Mouse (Mus musculus): ENCODE data around the gene Oxsr1. TPM values are rescaled to one million over a fixed set of nuclear protein-coding genes. Genes with fewer than 3 reads are reported as not detected.
"Not testable (repeated sequence)": the region's sequence is repeated elsewhere in the genome, so short reads cannot be mapped to it uniquely, and the experiment has no call there.

The Oxsr1 gene
- polyA plus RNA-seq, 1 experiment, result 16.3 TPM

DNA sequence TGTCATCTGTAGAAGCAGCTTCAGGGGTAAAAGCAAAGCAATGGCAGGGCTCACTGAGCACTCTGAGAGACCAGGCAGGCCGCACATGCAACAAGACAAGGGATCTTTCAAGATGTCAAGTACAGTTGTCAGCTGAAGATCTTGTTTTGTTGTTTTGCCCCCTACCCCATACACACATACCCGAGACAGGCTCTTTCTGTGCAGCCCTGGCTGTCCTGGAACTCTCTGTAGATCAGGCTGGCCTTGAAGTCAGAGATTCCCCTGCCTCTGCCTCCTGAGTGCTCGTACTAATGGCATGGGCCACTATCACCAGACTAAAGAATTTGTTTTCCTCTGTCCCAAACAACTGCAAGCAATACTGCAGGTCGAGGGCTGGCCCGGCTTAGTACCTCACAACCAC, 44.2 kb downstream of the Oxsr1 start:
- no peak for DNase-seq
- Histone ChIP-seq H3K27ac (ENCODE audit: insufficient read depth, low read depth, low read length) (no peak overlapping the region), H3K4me3 (ENCODE audit: insufficient read depth, low read depth, low read length) (no peak overlapping the region), H3K36me3 (ENCODE audit: control insufficient read depth, insufficient read depth, low read length) (no peaks in the 10 kb centered on the region), H3K27me3 (replicated peaks; ENCODE audit: control insufficient read depth, insufficient read depth, low read length) (no peaks in the 10 kb centered on the region), H3K4me1 (ENCODE audit: control insufficient read depth, insufficient read depth, low read length) (0 out of 2 replicates have a peak, but pooled peaks cover 6% of the 10 kb centered on the region)
- TF ChIP-seq CTCF (conservative IDR thresholded peaks at IDR 0.05; ENCODE audit: insufficient read depth, insufficient read length, low read depth, low read length) (no peak), POLR2A (IDR thresholded peaks at IDR 0.05; ENCODE audit: low read depth, low read length) (no peak)
- 96% methylated on average over 5 of the region's 5 CpGs for WGBS

DNA sequence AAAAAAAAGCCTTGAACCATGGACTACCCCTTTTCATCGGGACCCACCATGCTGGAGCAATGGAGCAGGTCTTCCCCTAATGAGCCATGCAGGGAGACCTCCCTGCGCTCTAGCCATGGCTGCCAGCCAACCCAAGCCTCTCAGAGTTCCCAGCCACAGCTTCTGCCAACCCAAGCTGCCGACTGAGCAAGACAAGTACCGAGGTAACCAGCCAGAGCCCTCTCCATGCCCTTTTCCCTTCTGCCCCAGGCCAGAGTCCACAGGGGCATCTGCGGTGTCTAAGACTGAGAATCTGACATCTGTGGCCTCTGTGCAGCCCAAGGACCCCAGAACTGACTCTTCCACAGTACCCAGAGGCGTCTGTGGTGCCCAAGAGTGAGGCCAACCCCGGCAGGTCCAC, 45.9 kb downstream of the Oxsr1 start:
- peak overlapping the region; percentile 76 for H3K27ac ChIP-seq (ENCODE audit: insufficient read depth, low read depth, low read length)
- no peaks in the 10 kb centered on the region for H3K27me3 ChIP-seq (replicated peaks; ENCODE audit: control insufficient read depth, insufficient read depth, low read length)
- no peaks in the 10 kb centered on the region for H3K36me3 ChIP-seq (ENCODE audit: control insufficient read depth, insufficient read depth, low read length)
- H3K4me1 ChIP-seq (ENCODE audit: control insufficient read depth, insufficient read depth, low read length), result 0 out of 2 replicates have a peak, but pooled peaks cover 6% of the 10 kb centered on the region
- no peak overlapping the region for H3K4me3 ChIP-seq (ENCODE audit: insufficient read depth, low read depth, low read length)
- DNase-seq, result peak; percentile 93
- 54% methylated on average over 7 of the region's 7 CpGs for WGBS
- TF ChIP-seq CTCF (conservative IDR thresholded peaks at IDR 0.05; ENCODE audit: insufficient read depth, insufficient read length, low read depth, low read length) (no peak), POLR2A (IDR thresholded peaks at IDR 0.05; ENCODE audit: low read depth, low read length) (no peak)

DNA sequence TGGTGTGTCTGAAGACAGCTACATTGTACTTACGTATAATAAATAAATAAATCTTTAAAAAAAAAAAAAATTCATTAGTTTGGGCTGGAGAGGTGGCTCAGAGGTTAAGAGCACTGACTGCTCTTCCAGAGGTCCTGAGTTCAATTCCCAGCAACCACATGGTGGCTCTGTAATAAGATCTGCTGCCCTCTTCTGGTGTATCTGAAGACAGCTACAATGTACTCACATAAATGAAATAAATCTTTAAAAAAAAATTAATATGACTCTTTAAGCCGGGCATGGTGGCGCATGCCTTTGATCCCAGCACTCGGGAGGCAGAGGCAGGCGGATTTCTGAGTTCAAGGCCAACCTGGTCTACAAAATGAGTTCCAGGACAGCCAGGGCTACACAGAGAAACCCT, 47.4 kb downstream of the Oxsr1 start:
- H3K27me3 ChIP-seq (replicated peaks; ENCODE audit: control insufficient read depth, insufficient read depth, low read length); H3K27ac ChIP-seq (ENCODE audit: insufficient read depth, low read depth, low read length); H3K4me1 ChIP-seq (ENCODE audit: control insufficient read depth, insufficient read depth, low read length); H3K36me3 ChIP-seq (ENCODE audit: control insufficient read depth, insufficient read depth, low read length); H3K4me3 ChIP-seq (ENCODE audit: insufficient read depth, low read depth, low read length): not testable (repeated sequence)
- DNase-seq, result peak; percentile 12
- WGBS, result 87% methylated on average over 5 of the region's 5 CpGs

DNA sequence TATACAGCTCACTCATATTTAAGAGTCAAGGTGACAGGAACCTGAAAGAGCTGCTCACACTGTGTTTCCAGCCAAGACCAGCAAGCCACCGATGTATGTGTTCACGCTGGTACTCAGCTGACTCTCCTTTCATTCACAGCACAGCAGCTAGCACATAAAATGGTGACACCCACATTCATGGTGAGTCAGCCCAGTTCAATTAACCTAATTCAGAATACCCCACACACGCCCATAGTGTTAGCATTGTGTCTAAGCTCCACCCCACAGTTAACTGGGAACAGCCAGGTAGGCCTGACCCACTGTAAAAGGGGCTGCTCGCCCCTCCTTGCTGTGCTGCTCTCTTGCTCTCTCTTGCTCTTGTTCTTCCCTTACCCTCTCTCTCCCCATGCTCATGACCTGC, 50.7 kb downstream of the Oxsr1 start:
- Histone ChIP-seq H3K36me3 (ENCODE audit: control insufficient read depth, insufficient read depth, low read length) (peaks cover 2% of the 10 kb centered on the region; the same call in 1 of the 2 replicates), H3K4me1 (ENCODE audit: control insufficient read depth, insufficient read depth, low read length) (0 out of 2 replicates have a peak, but pooled peaks cover 4% of the 10 kb centered on the region), H3K27me3 (replicated peaks; ENCODE audit: control insufficient read depth, insufficient read depth, low read length) (no peaks in the 10 kb centered on the region), H3K27ac (ENCODE audit: insufficient read depth, low read depth, low read length) (no peak overlapping the region), H3K4me3 (ENCODE audit: insufficient read depth, low read depth, low read length) (no peak overlapping the region)
- 76% methylated on average over 4 of the region's 4 CpGs for whole genome bisulfite sequencing
- DNase-seq, result no peak
- TF ChIP-seq CTCF (conservative IDR thresholded peaks at IDR 0.05; ENCODE audit: insufficient read depth, insufficient read length, low read depth, low read length), result no peak
- TF ChIP-seq POLR2A (IDR thresholded peaks at IDR 0.05; ENCODE audit: low read depth, low read length), result no peak

DNA sequence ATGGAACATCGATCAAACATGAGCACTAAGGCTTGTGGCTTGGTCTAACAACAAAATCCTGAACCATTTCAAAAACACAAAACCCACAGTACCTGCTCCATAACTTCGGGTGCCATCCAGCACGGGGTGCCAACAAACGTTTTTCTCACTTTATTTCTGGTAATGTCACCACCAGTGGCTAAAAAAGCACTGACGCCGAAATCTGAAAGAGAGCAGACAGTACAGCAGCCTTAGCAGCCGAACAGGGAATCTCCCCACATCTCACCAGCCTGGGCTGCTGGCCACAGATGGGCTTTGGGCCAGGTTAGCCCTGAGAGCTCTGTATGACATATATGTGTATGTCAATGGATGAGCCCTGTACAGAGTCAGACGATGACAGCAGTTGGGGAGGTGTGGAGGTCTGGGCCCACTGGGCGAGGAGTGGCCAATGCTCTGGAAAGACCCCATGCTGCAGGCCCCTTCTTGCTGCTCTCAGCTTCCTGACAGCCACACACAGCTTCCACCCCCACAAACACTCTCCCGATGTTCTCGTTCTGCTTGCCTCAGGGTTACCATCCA, 53.6 kb downstream of the Oxsr1 start:
- Histone ChIP-seq H3K4me1 (ENCODE audit: control insufficient read depth, insufficient read depth, low read length) (no peaks in the 10 kb centered on the region), H3K4me3 (ENCODE audit: insufficient read depth, low read depth, low read length) (no peak overlapping the region), H3K27ac (ENCODE audit: insufficient read depth, low read depth, low read length) (no peak overlapping the region), H3K36me3 (ENCODE audit: control insufficient read depth, insufficient read depth, low read length) (peaks cover 4% of the 10 kb centered on the region; the same call in 1 of the 2 replicates), H3K27me3 (replicated peaks; ENCODE audit: control insufficient read depth, insufficient read depth, low read length) (no peaks in the 10 kb centered on the region)
- TF ChIP-seq CTCF (conservative IDR thresholded peaks at IDR 0.05; ENCODE audit: insufficient read depth, insufficient read length, low read depth, low read length), result no peak
- no peak for TF ChIP-seq POLR2A (IDR thresholded peaks at IDR 0.05; ENCODE audit: low read depth, low read length)
- DNase-seq, result no peak
- 93% methylated on average over 11 of the region's 11 CpGs for WGBS

DNA sequence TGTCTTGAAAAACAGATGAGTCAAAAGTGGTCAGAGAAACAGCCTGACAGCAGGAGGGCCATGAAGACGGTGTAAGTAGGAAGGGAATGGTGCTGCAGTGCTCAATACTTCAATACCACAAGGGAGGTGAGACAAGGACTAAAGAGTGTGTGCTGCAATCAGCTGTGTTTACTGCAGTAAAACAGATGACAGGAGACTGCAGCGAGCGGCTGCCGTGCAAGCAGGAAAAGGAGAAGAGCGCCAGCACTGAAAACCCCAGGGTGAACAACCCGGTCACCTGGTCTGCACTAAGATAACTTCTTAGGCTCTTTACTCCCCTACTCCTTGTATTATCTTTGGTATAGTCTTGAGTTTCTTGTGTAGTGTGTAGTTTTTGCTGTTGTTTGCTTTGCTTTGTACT, 54.1 kb downstream of the Oxsr1 start:
- Histone ChIP-seq H3K4me3 (ENCODE audit: insufficient read depth, low read depth, low read length) (no peak overlapping the region), H3K36me3 (ENCODE audit: control insufficient read depth, insufficient read depth, low read length) (peaks cover 4% of the 10 kb centered on the region; the same call in 1 of the 2 replicates), H3K27me3 (replicated peaks; ENCODE audit: control insufficient read depth, insufficient read depth, low read length) (no peaks in the 10 kb centered on the region), H3K4me1 (ENCODE audit: control insufficient read depth, insufficient read depth, low read length) (no peaks in the 10 kb centered on the region), H3K27ac (ENCODE audit: insufficient read depth, low read depth, low read length) (no peak overlapping the region)
- no peak for DNase-seq
- no peak for TF ChIP-seq POLR2A (IDR thresholded peaks at IDR 0.05; ENCODE audit: low read depth, low read length)
- TF ChIP-seq CTCF (conservative IDR thresholded peaks at IDR 0.05; ENCODE audit: insufficient read depth, insufficient read length, low read depth, low read length), result no peak
- 86% methylated on average over 6 of the region's 6 CpGs for WGBS

DNA sequence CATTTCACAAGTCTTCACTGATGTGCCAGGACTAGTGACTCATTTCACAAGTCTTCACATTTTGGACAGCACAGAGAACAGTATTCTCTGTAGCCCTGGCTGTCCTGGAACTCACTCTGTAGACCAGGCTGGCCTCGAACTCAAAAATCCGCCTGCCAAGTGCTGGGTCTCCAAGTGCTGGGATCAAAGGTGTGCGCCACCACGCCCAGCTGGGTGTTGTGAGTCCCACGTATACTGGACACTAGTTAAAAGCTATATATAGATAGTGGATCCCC, 56.2 kb downstream of the Oxsr1 start:
- H3K4me3 ChIP-seq (ENCODE audit: insufficient read depth, low read depth, low read length); DNase-seq; H3K27ac ChIP-seq (ENCODE audit: insufficient read depth, low read depth, low read length); H3K27me3 ChIP-seq (replicated peaks; ENCODE audit: control insufficient read depth, insufficient read depth, low read length); H3K36me3 ChIP-seq (ENCODE audit: control insufficient read depth, insufficient read depth, low read length); H3K4me1 ChIP-seq (ENCODE audit: control insufficient read depth, insufficient read depth, low read length): not testable (repeated sequence)
- WGBS, result 94% methylated on average over 5 of the region's 5 CpGs

DNA sequence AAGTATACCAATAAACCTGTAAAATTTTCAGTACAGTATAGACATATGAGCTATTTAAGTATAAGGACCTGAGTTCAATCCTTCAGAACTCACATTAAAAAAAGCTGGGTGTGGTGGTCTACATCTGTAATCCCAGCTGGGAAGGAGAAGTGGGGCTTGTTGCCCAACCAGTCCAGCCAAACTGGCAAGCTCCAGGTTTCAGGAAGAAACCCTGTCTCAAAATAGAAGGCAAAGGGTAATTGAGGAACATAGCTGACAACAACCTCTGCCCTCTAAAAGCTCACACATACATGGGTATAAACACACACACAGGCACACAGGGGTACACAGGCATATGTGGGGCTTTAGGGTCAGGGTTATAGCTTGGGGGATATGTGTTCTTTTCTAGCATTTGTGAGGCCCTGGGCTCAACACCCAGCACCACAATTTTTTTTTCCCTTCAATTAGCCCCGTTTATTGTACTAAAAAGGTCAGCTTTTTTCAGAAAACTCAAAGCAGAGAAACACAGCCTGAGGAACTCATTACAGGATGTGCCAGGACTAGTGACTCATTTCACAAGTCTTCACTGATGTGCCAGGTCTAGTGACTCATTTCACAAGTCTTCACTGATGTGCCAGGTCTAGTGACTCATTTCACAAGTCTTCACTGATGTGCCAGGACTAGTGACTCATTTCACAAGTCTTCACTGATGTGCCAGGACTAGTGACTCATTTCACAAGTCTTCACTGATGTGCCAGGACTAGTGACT, 56.7 kb downstream of the Oxsr1 start:
- H3K4me3 ChIP-seq (ENCODE audit: insufficient read depth, low read depth, low read length); H3K27ac ChIP-seq (ENCODE audit: insufficient read depth, low read depth, low read length); H3K4me1 ChIP-seq (ENCODE audit: control insufficient read depth, insufficient read depth, low read length); H3K36me3 ChIP-seq (ENCODE audit: control insufficient read depth, insufficient read depth, low read length); H3K27me3 ChIP-seq (replicated peaks; ENCODE audit: control insufficient read depth, insufficient read depth, low read length); DNase-seq: not testable (repeated sequence)
- WGBS, result 53% methylated on average over 1 of the region's 1 CpGs
